Mouse (Mus musculus): ENCODE data around the gene Ribc2. TPM values are rescaled to one million over a fixed set of nuclear protein-coding genes. Genes with fewer than 3 reads are reported as not detected.

The Ribc2 gene
- not detected in 2 replicates for total RNA-seq (2017)

GRCm38 (mm10) chr15:85131275-85132192, at the start of gene Ribc2, which contains the start of gene Smc1b:
Ribc2 (plus strand) TSS chr15:85132078.
Smc1b (minus strand) TSS chr15:85131964.
- no peak for ATAC-seq (ENCODE audit: extremely low read depth, insufficient number of reproducible peaks, low FRiP score, poor library complexity, severe bottlenecking)

DNA sequence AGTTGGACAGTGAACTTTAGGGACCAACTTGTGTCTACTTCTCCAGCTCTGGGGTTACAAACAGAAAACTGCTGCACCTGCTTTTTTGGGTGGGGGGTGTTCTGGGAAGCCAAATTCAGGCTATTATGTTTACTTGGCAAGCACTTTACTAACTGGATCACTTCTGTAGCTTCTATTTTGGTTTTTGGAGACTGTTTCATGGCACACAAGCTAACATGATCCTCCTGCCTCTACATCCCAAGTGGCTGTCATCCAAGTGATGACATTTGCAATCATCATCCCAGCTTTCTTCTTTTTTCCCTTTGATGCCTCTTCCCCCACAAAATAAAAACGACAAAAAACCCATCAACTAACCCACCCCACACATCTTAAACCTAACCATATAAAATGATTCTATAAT, 46.2 kb upstream of the Ribc2 start:
- ATAC-seq (ENCODE audit: extremely low read depth, insufficient number of reproducible peaks, low FRiP score, poor library complexity, severe bottlenecking), result no peak

DNA sequence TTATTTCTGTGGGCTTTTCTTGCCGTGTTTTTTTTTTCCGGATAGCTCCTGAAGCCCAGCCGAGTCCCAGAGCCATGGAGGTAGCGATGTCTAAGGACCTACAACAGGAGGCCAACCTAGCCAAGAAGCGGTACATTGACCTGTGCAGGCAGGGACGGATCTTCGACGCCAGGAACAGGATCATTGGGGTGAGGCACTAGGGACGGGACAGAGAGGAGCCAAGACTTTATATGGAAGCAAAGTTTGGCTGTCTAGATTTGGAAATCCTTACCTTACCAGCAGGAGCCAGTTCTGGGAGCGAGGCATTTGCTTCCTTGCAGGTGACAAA, 279 bp downstream of the Ribc2 start:
- ATAC-seq (ENCODE audit: extremely low read depth, insufficient number of reproducible peaks, low FRiP score, poor library complexity, severe bottlenecking), result no peak

DNA sequence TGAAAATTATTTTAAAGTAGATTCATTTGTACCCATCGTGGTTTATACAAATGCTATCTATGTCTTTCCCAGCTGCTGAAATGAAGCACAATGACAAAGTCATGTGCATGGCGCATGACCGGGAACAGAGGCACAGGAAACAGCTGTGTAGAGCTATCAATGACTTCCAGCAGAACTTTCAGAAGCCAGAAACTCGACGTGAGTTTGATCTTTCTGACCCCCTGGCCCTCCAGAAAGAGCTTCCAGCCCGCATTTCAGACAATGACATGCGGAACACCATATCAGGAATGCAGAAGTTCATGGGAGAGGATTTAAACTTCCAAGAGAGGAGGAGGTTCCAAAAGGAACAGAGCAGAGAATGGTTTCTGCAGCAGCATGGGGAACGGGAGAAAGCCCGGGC, 3.3 kb downstream of the Ribc2 start:
- no peak for ATAC-seq (ENCODE audit: extremely low read depth, insufficient number of reproducible peaks, low FRiP score, poor library complexity, severe bottlenecking)

- ATAC-seq (ENCODE audit: extremely low read depth, insufficient number of reproducible peaks, low FRiP score, poor library complexity, severe bottlenecking), result no peak
Observed at GRCm38 (mm10) chr15:85141290-85141689, 9.4 kb downstream of the Ribc2 start.

DNA sequence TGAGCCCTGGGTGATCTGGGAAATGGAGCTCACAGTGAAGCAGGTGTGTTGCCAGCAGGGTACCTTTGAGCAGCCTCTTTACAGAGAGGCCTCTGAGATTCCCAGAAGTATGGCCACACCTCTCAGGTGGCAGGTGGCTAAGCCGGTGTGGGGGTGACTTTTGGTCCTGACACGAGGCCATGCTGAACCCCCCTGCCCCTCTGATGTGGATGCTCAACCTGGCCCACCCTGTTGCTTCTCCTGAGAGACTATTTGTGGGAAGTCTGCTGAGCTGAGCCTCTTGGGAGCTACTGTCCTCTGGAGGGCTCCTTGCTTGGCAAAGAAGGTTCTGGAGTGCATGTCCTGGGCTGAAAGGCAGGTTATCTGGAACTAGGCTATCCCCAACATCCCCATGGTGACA, 10.6 kb downstream of the Ribc2 start:
- no peak for ATAC-seq (ENCODE audit: extremely low read depth, insufficient number of reproducible peaks, low FRiP score, poor library complexity, severe bottlenecking)

GRCm38 (mm10) chr15:85143161-85143560, 11.3 kb downstream of the Ribc2 start:
- ATAC-seq (ENCODE audit: extremely low read depth, insufficient number of reproducible peaks, low FRiP score, poor library complexity, severe bottlenecking), result no peak

DNA sequence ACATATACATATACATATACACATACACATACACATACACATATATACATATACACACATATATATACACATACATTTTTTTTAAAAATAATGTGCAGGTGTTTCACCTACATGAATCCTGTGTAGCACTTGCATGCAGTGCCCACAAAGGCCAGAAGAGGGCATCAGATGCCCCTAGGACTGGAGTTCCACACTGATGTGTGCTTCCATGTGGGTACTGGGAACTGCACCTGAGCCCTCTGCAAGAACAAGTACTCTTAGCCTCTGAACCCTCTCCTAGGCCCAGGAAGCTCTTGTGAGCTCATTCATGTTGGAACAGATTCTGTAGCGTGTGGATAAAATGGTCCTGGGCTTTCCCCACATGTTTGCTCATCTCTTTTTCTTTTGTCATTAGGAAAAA, 11.9 kb downstream of the Ribc2 start:
- ATAC-seq (ENCODE audit: extremely low read depth, insufficient number of reproducible peaks, low FRiP score, poor library complexity, severe bottlenecking), result no peak

DNA sequence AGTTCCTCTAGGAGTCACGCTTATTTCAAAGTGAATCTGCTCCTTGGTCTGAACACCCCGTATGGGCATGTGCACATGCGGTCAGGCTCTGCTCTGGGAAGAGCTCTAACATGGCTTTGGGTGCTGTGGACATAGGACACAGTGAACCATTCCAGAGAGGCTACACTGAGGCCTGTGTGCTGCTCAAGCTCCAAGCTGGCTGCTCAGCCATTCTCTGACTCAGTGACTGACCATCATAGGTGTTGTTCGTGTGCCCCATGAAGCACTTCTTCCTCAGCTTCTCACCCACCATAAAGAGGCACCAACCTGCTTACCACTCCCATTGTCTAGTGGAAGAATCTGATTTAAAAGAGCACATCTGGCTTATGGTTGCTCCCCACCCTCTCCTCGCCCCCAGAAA, 12.4 kb downstream of the Ribc2 start:
- no peak for ATAC-seq (ENCODE audit: extremely low read depth, insufficient number of reproducible peaks, low FRiP score, poor library complexity, severe bottlenecking)

- ATAC-seq (ENCODE audit: extremely low read depth, insufficient number of reproducible peaks, low FRiP score, poor library complexity, severe bottlenecking), result no peak
Observed at GRCm38 (mm10) chr15:85151433-85151918, 19.6 kb downstream of the Ribc2 start.

GRCm38 (mm10) chr15:85152577-85152976, 20.7 kb downstream of the Ribc2 start:
- ATAC-seq (ENCODE audit: extremely low read depth, insufficient number of reproducible peaks, low FRiP score, poor library complexity, severe bottlenecking), result no peak

GRCm38 (mm10) chr15:85154091-85154490, 22.2 kb downstream of the Ribc2 start:
- ATAC-seq (ENCODE audit: extremely low read depth, insufficient number of reproducible peaks, low FRiP score, poor library complexity, severe bottlenecking), result no peak

DNA sequence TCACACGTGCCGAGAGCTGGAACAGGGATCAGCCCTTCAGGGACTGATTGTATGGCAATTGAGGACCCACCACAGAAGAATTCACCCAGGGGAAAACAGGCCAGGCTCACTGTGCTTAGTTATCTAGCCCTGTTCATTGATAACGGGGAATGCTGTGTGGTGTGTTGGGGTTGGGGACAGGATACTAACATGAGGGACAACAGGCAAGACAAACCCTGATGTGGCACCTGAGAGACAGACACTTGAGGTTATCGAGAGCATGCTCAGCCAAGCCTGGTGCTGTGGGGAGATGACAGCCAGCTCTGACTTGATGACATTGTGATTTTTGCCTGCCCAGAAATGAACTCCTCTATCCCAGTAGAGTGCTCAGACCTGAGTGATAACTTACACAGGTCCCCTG, 24.3 kb downstream of the Ribc2 start:
- ATAC-seq (ENCODE audit: extremely low read depth, insufficient number of reproducible peaks, low FRiP score, poor library complexity, severe bottlenecking), result no peak

- ATAC-seq (ENCODE audit: extremely low read depth, insufficient number of reproducible peaks, low FRiP score, poor library complexity, severe bottlenecking), result no peak
Observed at GRCm38 (mm10) chr15:85161416-85161815, 29.5 kb downstream of the Ribc2 start.

GRCm38 (mm10) chr15:85162693-85163663, 31.1 kb downstream of the Ribc2 start:
- no peak for ATAC-seq (ENCODE audit: extremely low read depth, insufficient number of reproducible peaks, low FRiP score, poor library complexity, severe bottlenecking)

DNA sequence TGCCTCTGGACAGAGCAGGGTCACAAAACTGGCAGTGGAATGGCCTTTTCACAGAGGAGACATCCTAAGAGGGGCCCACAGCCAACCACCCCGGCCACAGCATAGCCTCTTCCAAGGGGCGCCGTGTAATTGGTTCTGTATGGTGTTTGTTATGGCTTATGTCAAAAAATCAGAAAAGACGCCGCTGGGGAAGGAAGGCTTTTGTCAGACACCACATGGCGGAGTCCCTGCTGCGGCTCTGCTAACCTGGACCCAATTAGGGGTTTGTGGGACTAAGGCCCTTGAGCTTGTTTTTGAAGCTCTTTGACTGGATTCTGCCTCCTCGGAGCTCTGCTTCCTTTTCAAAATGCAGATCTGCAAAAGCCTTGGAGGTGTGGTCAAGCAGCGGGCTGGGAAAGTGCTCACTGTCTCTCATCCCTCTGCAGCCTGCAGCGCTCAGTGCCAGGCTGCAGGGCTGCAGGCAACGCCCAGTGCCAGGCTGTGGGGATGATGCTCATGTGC, 34.6 kb downstream of the Ribc2 start:
- ATAC-seq (ENCODE audit: extremely low read depth, insufficient number of reproducible peaks, low FRiP score, poor library complexity, severe bottlenecking), result no peak

- no peak for ATAC-seq (ENCODE audit: extremely low read depth, insufficient number of reproducible peaks, low FRiP score, poor library complexity, severe bottlenecking)
Observed at GRCm38 (mm10) chr15:85167086-85167679, 35.3 kb downstream of the Ribc2 start.

- no peak for ATAC-seq (ENCODE audit: extremely low read depth, insufficient number of reproducible peaks, low FRiP score, poor library complexity, severe bottlenecking)
Observed at GRCm38 (mm10) chr15:85172054-85172453, 40.2 kb downstream of the Ribc2 start.

GRCm38 (mm10) chr15:85173425-85173824, 41.5 kb downstream of the Ribc2 start:
- ATAC-seq (ENCODE audit: extremely low read depth, insufficient number of reproducible peaks, low FRiP score, poor library complexity, severe bottlenecking), result no peak
